Mouse (Mus musculus) heart, postnatal 0 days (tissue): Measurements from ENCODE around the gene Gm21762.
"Not testable (repeated sequence)": the region's sequence is repeated elsewhere in the genome, so short reads cannot be mapped to it uniquely, and the experiment has no call there.

Source experiments
- CTCF ChIP-seq: IDR thresholded peaks from 2 replicates; pipeline ENCODE4 v1.5.1; 2016; ENCODE audit warnings: antibody characterized with exemption, control low read depth, low read depth
- EP300 ChIP-seq: IDR thresholded peaks from 2 replicates; pipeline ENCODE4 v1.6.1; 2016; ENCODE audit warnings: antibody characterized with exemption, low read depth

DNA sequence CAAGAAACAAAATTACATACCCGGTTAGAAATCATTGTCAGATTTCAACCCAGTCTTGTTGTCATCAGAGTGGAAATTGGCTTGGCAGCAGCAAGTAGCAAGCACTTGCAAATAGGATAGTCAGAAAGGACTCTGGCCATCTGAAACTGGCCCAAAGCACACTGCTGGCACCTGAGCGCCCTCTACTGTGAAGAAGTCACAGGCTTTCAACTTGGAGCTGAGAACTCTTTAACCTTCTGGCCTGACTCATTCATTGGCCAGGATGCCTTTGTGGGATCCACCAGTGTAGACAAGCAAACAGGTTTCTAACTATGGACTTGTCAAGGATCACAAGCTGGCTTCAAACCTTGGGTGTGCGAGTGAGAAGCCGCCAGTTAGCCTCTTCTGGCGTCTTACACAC lies 47.4 kb downstream of the Gm21762 start:
- TF ChIP-seq CTCF, EP300: not testable (repeated sequence)
